Mouse (Mus musculus) embryonic facial prominence, embryonic 12.5 days (tissue): ENCODE results near the gene Rhox11. TPM values are rescaled to one million over a fixed set of nuclear protein-coding genes. Genes with fewer than 3 reads are reported as not detected.

Source experiments
- polyA plus RNA-seq: library from polyadenylated mRNA; unstranded; fragments of >200 nt; fragmentation: Nextera tagmentation; extraction: Ambion mirVana; gene quantifications from 2 replicates; pipeline ENCODE4 v1.2.1, GENCODE M21; 2016

Gene Rhox11
- polyA plus RNA-seq, 1 experiment from 2014 or later: not detected

Other genes with a start within 250 kb of the Rhox11 start
- not detected in 2 replicates for gene Rhox8, start 206.2 kb downstream of the Rhox11 start, polyA plus RNA-seq
- gene Rhox7b, start 187.9 kb downstream of the Rhox11 start, polyA plus RNA-seq: not detected in 2 replicates
- not detected in 2 replicates for gene Rhox9, start 183.4 kb downstream of the Rhox11 start, polyA plus RNA-seq
- not detected in 2 replicates for gene Btg1-ps1, start 66.3 kb downstream of the Rhox11 start, polyA plus RNA-seq
- not detected in 2 replicates for gene Btg1-ps2, start 42.0 kb downstream of the Rhox11 start, polyA plus RNA-seq
- not detected in 2 replicates for gene Rhox10, start 18.7 kb downstream of the Rhox11 start, polyA plus RNA-seq
- not detected in 2 replicates for gene Rhox12, start 25.8 kb upstream of the Rhox11 start, polyA plus RNA-seq
- not detected in 2 replicates for gene Rhox13, start 36.1 kb upstream of the Rhox11 start, polyA plus RNA-seq
- 4.1 and 5.1 TPM in 2 replicates for gene Zbtb33, start 104.7 kb upstream of the Rhox11 start, polyA plus RNA-seq
- 28.1 and 28.5 TPM in 2 replicates for gene Tmem255a, start 167.3 kb upstream of the Rhox11 start, polyA plus RNA-seq
- 0.15 TPM in 1 of 2 replicates, not detected in the other for gene Atp1b4, start 231.0 kb upstream of the Rhox11 start, polyA plus RNA-seq